Mouse (Mus musculus) forebrain, embryonic 10.5 days (tissue): ENCODE measurements around the gene Fxr2. TPM values are rescaled to one million over a fixed set of nuclear protein-coding genes. Genes with fewer than 3 reads are reported as not detected.
A peak's percentile ranks its signal among the peaks of the same experiment; 100 is the strongest.
"Not testable (repeated sequence)": the region's sequence is repeated elsewhere in the genome, so short reads cannot be mapped to it uniquely, and the experiment has no call there.

Source experiments
- DNase-seq: peaks from one replicate; pipeline ENCODE4 v3.0.0-alpha.2; 2017; ENCODE audit warnings: low spot score; ENCODE audit errors: extremely low spot score
- H3K27ac ChIP-seq: fragments of 300-500 bp; sonication (generic); 2 replicates; pipeline ENCODE4 v1.5.1; 2016; ENCODE audit warnings: mild to moderate bottlenecking
- H3K27me3 ChIP-seq: fragments of 300-500 bp; sonication (generic); 2 replicates; pipeline ENCODE4 v1.6.1; 2016; ENCODE audit warnings: mild to moderate bottlenecking; ENCODE audit not compliant: poor library complexity, severe bottlenecking
- H3K36me3 ChIP-seq: fragments of 300-500 bp; sonication (generic); replicated peaks from 2 replicates; pipeline ENCODE4 v1.6.1; 2016; ENCODE audit warnings: mild to moderate bottlenecking, moderate library complexity
- H3K4me1 ChIP-seq: fragments of 300-500 bp; sonication (generic); 2 replicates; pipeline ENCODE4 v1.6.1; 2016
- H3K4me3 ChIP-seq: fragments of 300-500 bp; sonication (generic); 2 replicates; pipeline ENCODE4 v1.5.1; 2016; ENCODE audit warnings: mild to moderate bottlenecking, moderate library complexity
- H3K9me3 ChIP-seq: fragments of 300-500 bp; sonication (generic); 2 replicates; pipeline ENCODE4 v1.6.1; 2016; ENCODE audit warnings: mild to moderate bottlenecking, moderate library complexity
- WGBS: fragments of 180-500 bp; shearing (Covaris S2); methylation state at CpG from one replicate; pipeline ENCODE4 v1.1.7; 2016; 5-methylcytosine and 5-hydroxymethylcytosine counted together
- microRNA counts: library from miRNA; unstranded; fragments of <30 nt; microRNA quantifications from one replicate; lab custom pipeline; 2017
- microRNA-seq: library from miRNA; unstranded; fragments of <30 nt; microRNA quantifications from one replicate; pipeline ENCODE4, GENCODE M21; 2017
- polyA plus RNA-seq: library from polyadenylated mRNA; unstranded; fragments of >200 nt; fragmentation: Nextera tagmentation; extraction: Ambion mirVana; gene quantifications from 2 replicates; pipeline ENCODE4 v1.2.1, GENCODE M21; 2016

Gene Fxr2
- polyA plus RNA-seq, 1 experiment from 2014 or later, result 32.5 TPM

GRCm38 (mm10) chr11:69695361-69696181 lies 62.8 kb downstream of the Fxr2 start, which contains the start of the genes Tnfsf12 and Tnfsfm13:
Tnfsf12 (minus strand) TSS chr11:69695849.
Tnfsfm13 (minus strand) TSS chr11:69696098.
- Histone ChIP-seq H3K4me3 (peak within 1 kb of the TSS; percentile 62), H3K27ac (peak within 1 kb of the TSS; percentile 87)

DNA sequence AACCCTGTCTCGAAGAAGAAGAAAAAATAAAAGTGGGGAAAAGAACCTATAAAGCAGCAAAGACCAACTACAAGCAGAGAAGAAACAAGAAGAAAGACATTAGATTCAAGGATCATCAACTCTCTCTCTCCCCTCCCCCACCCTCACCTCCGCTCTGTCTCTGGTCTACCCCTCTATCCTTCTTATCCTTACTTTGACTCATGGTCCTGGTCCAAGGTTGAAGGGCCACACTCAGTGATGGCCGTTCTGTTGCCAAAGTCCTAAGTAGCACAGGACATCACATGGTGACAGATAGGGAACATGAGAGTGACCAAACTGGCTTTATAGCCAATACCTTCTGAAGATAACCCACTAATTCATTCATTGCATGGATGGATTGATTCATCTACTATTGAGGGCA lies 64.6 kb downstream of the Fxr2 start:
- Histone ChIP-seq H3K9me3 (no peaks in the 10 kb centered on the region), H3K36me3 (no peaks in the 10 kb centered on the region), H3K4me3 (no peak overlapping the region), H3K27ac (no peak overlapping the region), H3K4me1 (peaks cover 19% of the 10 kb centered on the region), H3K27me3 (peaks cover 11% of the 10 kb centered on the region; the same call in 1 of the 2 replicates)
- 85% methylated on average over 3 of the region's 3 CpGs for WGBS
- no peak for DNase-seq

More at GRCm38 (mm10) chr11:69695361-69696181, 62.8 kb downstream of the Fxr2 start, which contains the start of the genes Tnfsf12 and Tnfsfm13:
- Histone ChIP-seq H3K36me3 (no peaks in the 10 kb centered on the region), H3K27me3 (peaks cover 11% of the 10 kb centered on the region; the same call in 1 of the 2 replicates), H3K4me1 (peaks cover 19% of the 10 kb centered on the region), H3K9me3 (no peaks in the 10 kb centered on the region)
- DNase-seq, result peak; percentile 47
- WGBS, result 2% methylated on average over 40 of the region's 41 CpGs

- DNase-seq, result no peak
- Histone ChIP-seq H3K4me1 (peaks cover 16% of the 10 kb centered on the region), H3K27ac (no peak overlapping the region), H3K36me3 (no peaks in the 10 kb centered on the region), H3K27me3 (peaks cover 11% of the 10 kb centered on the region; the same call in 1 of the 2 replicates), H3K4me3 (no peak overlapping the region), H3K9me3 (no peaks in the 10 kb centered on the region)
- 74% methylated on average over 5 of the region's 5 CpGs for WGBS
Observed at GRCm38 (mm10) chr11:69698574-69698973, 65.8 kb downstream of the Fxr2 start.

- Histone ChIP-seq H3K27ac (no peak overlapping the region), H3K9me3 (no peaks in the 10 kb centered on the region), H3K4me1 (peaks cover 15% of the 10 kb centered on the region), H3K4me3 (no peak overlapping the region), H3K36me3 (no peaks in the 10 kb centered on the region), H3K27me3 (peaks cover 10% of the 10 kb centered on the region; the same call in 1 of the 2 replicates)
- 79% methylated on average over 1 of the region's 1 CpGs for WGBS
- no peak for DNase-seq
Observed at GRCm38 (mm10) chr11:69699595-69699994, 66.8 kb downstream of the Fxr2 start.

- not testable (repeated sequence) for H3K27ac ChIP-seq, H3K4me1 ChIP-seq, H3K9me3 ChIP-seq, DNase-seq, H3K36me3 ChIP-seq, H3K27me3 ChIP-seq, H3K4me3 ChIP-seq
- 95% methylated on average over 10 of the region's 10 CpGs for WGBS
Observed at GRCm38 (mm10) chr11:69702886-69703285, 70.1 kb downstream of the Fxr2 start.

MicroRNAs encoded within 50 kb of the gene (microRNA counts, 519-probe panel; counts per million panel counts)
- 341 counts per million, percentile 65 among the panel's probes with 10 or more counts for microRNA mmu-miR-1934 (lab: Ali Mortazavi, UCI)
- microRNA mmu-miR-467f (lab: Ali Mortazavi, UCI), result 1,861 counts per million, percentile 67 among the panel's probes with 10 or more counts

Small RNA genes lying within 50 kb of the gene (microRNA-seq; reads per million reads assigned to microRNA genes)
- gene Mir1934, result 4.5 reads per million, percentile 11 among the genes with 10 or more reads in this experiment
- not detected for gene Mir467f

Other genes with a start within 250 kb of the Fxr2 start
- gene Naa38, start 237.5 kb upstream of the Fxr2 start, polyA plus RNA-seq, result 131 and 136 TPM in 2 replicates
- 47.3 and 54.6 TPM in 2 replicates for gene Cyb5d1, start 237.4 kb upstream of the Fxr2 start, polyA plus RNA-seq
- gene Tmem88, start 234.8 kb upstream of the Fxr2 start, polyA plus RNA-seq, result 23.3 and 23.4 TPM in 2 replicates
- gene Kdm6b, start 219.3 kb upstream of the Fxr2 start, polyA plus RNA-seq, result 31.7 TPM in 2 replicates
- gene Dnah2, start 83.9 kb upstream of the Fxr2 start, polyA plus RNA-seq, result 1.5 TPM in 2 replicates
- 27.9 and 28.7 TPM in 2 replicates for gene Efnb3, start 72.8 kb upstream of the Fxr2 start, polyA plus RNA-seq
- gene Wrap53, start 52.7 kb upstream of the Fxr2 start, polyA plus RNA-seq, result 46.4 and 51.1 TPM in 2 replicates
- gene Trp53, start 52.6 kb upstream of the Fxr2 start, polyA plus RNA-seq, result 192 and 194 TPM in 2 replicates
- 4.3 and 4.6 TPM in 2 replicates for gene Atp1b2, start 27.0 kb upstream of the Fxr2 start, polyA plus RNA-seq
- not detected in 2 replicates for gene Shbg, start 15.1 kb upstream of the Fxr2 start, polyA plus RNA-seq
- gene Sat2, start 11.0 kb upstream of the Fxr2 start, polyA plus RNA-seq, result 13.7 and 15.4 TPM in 2 replicates
- gene Sox15, start 22.3 kb downstream of the Fxr2 start, polyA plus RNA-seq, result not detected in 2 replicates
- 81.8 and 82.9 TPM in 2 replicates for gene Mpdu1, start 29.7 kb downstream of the Fxr2 start, polyA plus RNA-seq
- gene Cd68, start 33.2 kb downstream of the Fxr2 start, polyA plus RNA-seq, result 5.5 and 5.8 TPM in 2 replicates
- gene Eif4a1, start 39.4 kb downstream of the Fxr2 start, polyA plus RNA-seq, result 725 and 747 TPM in 2 replicates
- gene Senp3, start 49.1 kb downstream of the Fxr2 start, polyA plus RNA-seq, result 127 and 128 TPM in 2 replicates
- gene Tnfsf13, start 52.8 kb downstream of the Fxr2 start, polyA plus RNA-seq, result 0.20 TPM in 1 of 2 replicates, not detected in the other
- gene Tnfsf12, start 62.9 kb downstream of the Fxr2 start, polyA plus RNA-seq, result 1.1 and 1.6 TPM in 2 replicates
- gene Tnfsfm13, start 63.1 kb downstream of the Fxr2 start, polyA plus RNA-seq, result 0.44 and 0.55 TPM in 2 replicates
- gene Polr2a, start 125.6 kb downstream of the Fxr2 start, polyA plus RNA-seq, result 32.9 and 34.5 TPM in 2 replicates
- 0.14 TPM in 1 of 2 replicates, not detected in the other for gene Slc35g3, start 129.0 kb downstream of the Fxr2 start, polyA plus RNA-seq
- gene Zbtb4, start 132.9 kb downstream of the Fxr2 start, polyA plus RNA-seq, result 0.46 and 0.77 TPM in 2 replicates
- gene Chrnb1, start 163.0 kb downstream of the Fxr2 start, polyA plus RNA-seq, result 1.0 and 1.5 TPM in 2 replicates
- gene Fgf11, start 168.9 kb downstream of the Fxr2 start, polyA plus RNA-seq, result 0.73 TPM in 2 replicates
- 0.71 and 0.95 TPM in 2 replicates for gene Tmem102, start 172.6 kb downstream of the Fxr2 start, polyA plus RNA-seq
- gene Gm39566, start 182.3 kb downstream of the Fxr2 start, polyA plus RNA-seq, result not detected in 2 replicates
- gene Spem2, start 185.5 kb downstream of the Fxr2 start, polyA plus RNA-seq, result not detected in 2 replicates
- gene Spem1, start 189.2 kb downstream of the Fxr2 start, polyA plus RNA-seq, result 0.19 TPM in 1 of 2 replicates, not detected in the other
- gene Nlgn2, start 204.8 kb downstream of the Fxr2 start, polyA plus RNA-seq, result 4.7 and 5.2 TPM in 2 replicates
- 259 and 290 TPM in 2 replicates for gene Tmem256, start 205.5 kb downstream of the Fxr2 start, polyA plus RNA-seq
- gene Plscr3, start 213.4 kb downstream of the Fxr2 start, polyA plus RNA-seq, result 67.5 and 67.6 TPM in 2 replicates
- 0.79 and 1.9 TPM in 2 replicates for gene Tnk1, start 225.7 kb downstream of the Fxr2 start, polyA plus RNA-seq
- not detected in 2 replicates for gene Tmem95, start 245.0 kb downstream of the Fxr2 start, polyA plus RNA-seq
- gene Kctd11, start 248.4 kb downstream of the Fxr2 start, polyA plus RNA-seq, result 4.8 and 6.7 TPM in 2 replicates